Mouse (Mus musculus) liver, embryonic 16.5 days (tissue): ENCODE results near the gene Asb18. TPM values are rescaled to one million over a fixed set of nuclear protein-coding genes. Genes with fewer than 3 reads are reported as not detected.

Experiments used
- ATAC-seq: fragments of 200-750 bp; cut with Nextera tagmentation; 2 replicates; pipeline ENCODE4 v1.8.0; 2017; ENCODE audit warnings: low read depth, mild to moderate bottlenecking, moderate number of reproducible peaks, moderate library complexity
- H3K27ac ChIP-seq: fragments of 300-500 bp; sonication (generic); 2 replicates; pipeline ENCODE4 v1.5.1; 2014; ENCODE audit warnings: mild to moderate bottlenecking, low read length
- H3K27me3 ChIP-seq: fragments of 300-500 bp; sonication (generic); 2 replicates; pipeline ENCODE4 v1.6.1; 2014; ENCODE audit warnings: low read depth, low read length, mixed read lengths; ENCODE audit not compliant: control insufficient read depth, insufficient read depth
- H3K36me3 ChIP-seq: fragments of 300-500 bp; sonication (generic); 2 replicates; pipeline ENCODE4 v1.6.1; 2014; ENCODE audit warnings: mild to moderate bottlenecking; ENCODE audit not compliant: control insufficient read depth, insufficient read depth
- H3K4me1 ChIP-seq: fragments of 300-500 bp; sonication (generic); 2 replicates; pipeline ENCODE4 v1.6.1; 2014; ENCODE audit warnings: low read depth, low read length, mixed read lengths; ENCODE audit not compliant: control insufficient read depth
- H3K4me2 ChIP-seq: fragments of 300-500 bp; sonication (generic); 2 replicates; pipeline ENCODE4 v1.6.1; 2014; ENCODE audit warnings: low read depth, low read length, mixed read lengths
- H3K4me3 ChIP-seq: fragments of 300-500 bp; sonication (generic); 2 replicates; pipeline ENCODE4 v1.5.1; 2014; ENCODE audit warnings: low read depth, mild to moderate bottlenecking, low read length
- H3K9ac ChIP-seq: fragments of 300-500 bp; sonication (generic); 2 replicates; pipeline ENCODE4 v1.6.1; 2014; ENCODE audit warnings: low read depth, low read length
- H3K9me3 ChIP-seq: fragments of 300-500 bp; sonication (generic); replicated peaks from 2 replicates; pipeline ENCODE4 v1.6.1; 2016; ENCODE audit warnings: low read length; ENCODE audit not compliant: control insufficient read depth
- WGBS: fragments of 180-500 bp; shearing (Covaris S2); extraction: QIAGEN DNeasy Blood & Tissue Kit; methylation state at CpG from one replicate; pipeline ENCODE4 v1.1.7; 2014; ENCODE audit not compliant: insufficient replicate concordance; 5-methylcytosine and 5-hydroxymethylcytosine counted together
- polyA plus RNA-seq: library from polyadenylated mRNA; unstranded; fragments of >200 nt; fragmentation: Nextera tagmentation; extraction: Ambion mirVana; gene quantifications from 2 replicates; pipeline ENCODE4 v1.2.1, GENCODE M21; 2015

The Asb18 gene
- 0.02 TPM in 1 of 2 replicates, not detected in the other for polyA plus RNA-seq

- Histone ChIP-seq H3K27me3 (no peaks in the 10 kb centered on the region), H3K9ac (no peak within 1 kb of the TSS), H3K4me2 (no peak within 1 kb of the TSS), H3K4me3 (no peak within 1 kb of the TSS), H3K9me3 (no peaks in the 10 kb centered on the region), H3K27ac (no peak within 1 kb of the TSS), H3K4me1 (no peaks in the 10 kb centered on the region), H3K36me3 (no peaks in the 10 kb centered on the region)
- WGBS = 46% methylated on average over 5 of the region's 5 CpGs
- ATAC-seq = no peak
Observed at GRCm38 (mm10) chr1:90014446-90014845, at the start of gene Asb18. Asb18 (minus strand) TSS chr1:90014666.

GRCm38 (mm10) chr1:90060599-90060998 lies 46.1 kb upstream of the Asb18 start:
- Histone ChIP-seq H3K4me2 (no peak overlapping the region), H3K9ac (no peak overlapping the region), H3K36me3 (no peaks in the 10 kb centered on the region), H3K27ac (no peak overlapping the region), H3K4me3 (no peak overlapping the region), H3K4me1 (no peaks in the 10 kb centered on the region), H3K27me3 (no peaks in the 10 kb centered on the region), H3K9me3 (no peaks in the 10 kb centered on the region)
- no peak for ATAC-seq
- 20% methylated on average over 7 of the region's 7 CpGs for WGBS

DNA sequence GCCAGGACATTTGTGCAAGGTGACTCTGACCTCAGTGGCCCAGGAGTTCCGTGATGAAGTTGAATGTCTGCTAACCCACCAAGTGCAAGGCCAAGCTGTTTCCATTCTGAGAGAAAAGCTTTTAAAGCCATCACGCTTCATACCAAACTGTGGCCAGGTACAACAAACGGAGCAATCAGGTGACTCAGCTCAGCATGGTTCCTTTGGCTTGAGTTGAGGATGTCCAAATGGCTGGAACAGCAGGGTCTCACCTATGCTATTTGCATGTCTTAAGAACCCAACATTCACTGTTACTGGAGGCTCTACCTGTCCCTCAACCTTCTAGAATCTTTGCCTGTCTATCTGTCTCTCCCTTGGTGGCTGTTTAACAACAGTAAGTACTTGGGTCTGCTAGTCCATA lies 45.6 kb upstream of the Asb18 start:
- Histone ChIP-seq H3K27me3 (no peaks in the 10 kb centered on the region), H3K4me3 (no peak overlapping the region), H3K9me3 (no peaks in the 10 kb centered on the region), H3K36me3 (no peaks in the 10 kb centered on the region), H3K9ac (no peak overlapping the region), H3K4me2 (no peak overlapping the region), H3K27ac (no peak overlapping the region), H3K4me1 (no peaks in the 10 kb centered on the region)
- 48% methylated on average over 3 of the region's 3 CpGs for WGBS
- ATAC-seq = no peak

DNA sequence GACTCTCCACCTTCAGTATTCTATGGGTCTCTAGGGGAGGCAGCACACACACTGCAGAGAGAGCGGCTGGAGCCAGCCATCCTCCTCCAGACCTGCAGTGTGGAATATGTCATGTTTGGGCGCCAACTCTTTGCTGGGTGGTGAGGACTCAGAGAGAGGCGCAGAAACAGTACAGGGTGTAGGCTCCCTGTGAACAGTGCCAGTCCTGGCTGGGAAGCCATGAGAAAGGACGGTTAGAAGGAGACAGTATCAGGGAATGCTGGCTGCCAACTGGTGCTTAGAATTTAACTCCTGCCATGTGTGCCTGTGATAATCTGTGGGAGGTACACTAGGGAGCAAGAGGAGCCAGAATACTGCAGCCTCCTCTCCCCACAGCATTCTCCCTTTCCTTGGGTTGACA lies 40.5 kb upstream of the Asb18 start:
- Histone ChIP-seq H3K36me3 (no peaks in the 10 kb centered on the region), H3K9ac (no peak overlapping the region), H3K27ac (no peak overlapping the region), H3K4me1 (no peaks in the 10 kb centered on the region), H3K4me2 (no peak overlapping the region), H3K4me3 (no peak overlapping the region), H3K9me3 (no peaks in the 10 kb centered on the region), H3K27me3 (no peaks in the 10 kb centered on the region)
- 59% methylated on average over 4 of the region's 4 CpGs for WGBS
- ATAC-seq = no peak

GRCm38 (mm10) chr1:90051347-90051746 lies 36.9 kb upstream of the Asb18 start:
- H3K4me1 ChIP-seq = no peaks in the 10 kb centered on the region
- no peaks in the 10 kb centered on the region for H3K9me3 ChIP-seq
- H3K4me2 ChIP-seq = no peak overlapping the region
- no peak overlapping the region for H3K4me3 ChIP-seq
- no peaks in the 10 kb centered on the region for H3K36me3 ChIP-seq
- no peak for ATAC-seq
- no peak overlapping the region for H3K9ac ChIP-seq
- no peaks in the 10 kb centered on the region for H3K27me3 ChIP-seq
- H3K27ac ChIP-seq = no peak overlapping the region
- 7% methylated on average over 5 of the region's 5 CpGs for WGBS

DNA sequence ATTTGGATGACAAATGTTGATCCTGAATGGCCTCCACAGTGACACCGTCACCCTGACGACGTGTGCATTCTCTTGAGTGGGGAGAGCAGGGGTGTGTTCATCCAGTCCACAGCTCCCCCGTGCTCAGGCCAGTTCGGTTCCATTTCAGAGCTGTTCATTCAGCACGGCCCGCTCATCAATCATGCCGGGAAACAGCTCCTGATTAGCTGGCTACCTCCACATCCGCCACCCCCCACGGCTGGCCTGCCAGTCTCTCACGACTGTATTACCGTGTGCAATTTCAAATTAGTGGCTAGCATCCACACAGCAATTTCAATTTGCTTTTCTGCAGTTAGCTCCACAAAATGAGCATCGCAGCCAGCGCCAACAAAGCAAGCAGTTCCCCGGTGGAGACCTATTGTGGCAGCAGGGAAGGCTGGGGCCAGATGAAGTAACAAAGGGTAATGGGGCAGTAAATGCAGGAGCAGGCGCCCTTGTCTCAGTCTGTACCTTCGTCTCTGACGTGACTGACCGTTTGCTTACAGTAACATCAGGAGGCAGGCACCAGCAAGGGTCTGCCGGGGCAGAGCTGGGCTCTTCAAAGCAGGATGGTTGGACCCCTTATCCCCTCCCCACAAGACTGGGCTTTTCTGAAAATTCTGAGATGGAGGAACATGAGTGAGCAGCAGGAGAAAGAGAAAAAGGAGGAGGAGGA lies 35.7 kb upstream of the Asb18 start:
- ATAC-seq = no peak
- Histone ChIP-seq H3K27me3 (no peaks in the 10 kb centered on the region), H3K9me3 (no peaks in the 10 kb centered on the region), H3K36me3 (no peaks in the 10 kb centered on the region), H3K9ac (no peak overlapping the region), H3K4me3 (no peak overlapping the region), H3K27ac (no peak overlapping the region), H3K4me2 (no peak overlapping the region), H3K4me1 (no peaks in the 10 kb centered on the region)
- WGBS = 28% methylated on average over 20 of the region's 20 CpGs

DNA sequence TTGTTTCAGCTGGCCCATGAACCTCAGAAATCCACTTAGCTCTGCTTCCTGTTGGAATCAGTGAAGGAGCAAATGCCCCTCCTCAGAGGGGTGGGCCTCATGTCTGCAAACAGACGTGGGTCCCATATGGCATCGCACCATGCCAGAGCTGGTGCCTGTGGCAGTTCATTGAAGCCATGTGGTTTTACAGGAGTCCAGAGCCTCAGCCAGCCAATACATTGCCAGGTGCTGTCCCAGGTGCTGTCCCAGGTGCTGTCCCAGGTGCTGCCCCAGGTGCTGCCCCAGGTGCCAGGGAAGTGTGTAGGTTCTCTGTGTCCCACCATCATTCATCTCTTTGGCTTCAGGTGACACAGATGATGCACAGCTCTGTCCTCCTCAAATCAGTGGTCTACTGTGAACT lies 13.8 kb upstream of the Asb18 start:
- Histone ChIP-seq H3K27ac (no peak overlapping the region), H3K9ac (no peak overlapping the region), H3K4me3 (no peak overlapping the region), H3K36me3 (no peaks in the 10 kb centered on the region), H3K4me2 (no peak overlapping the region), H3K9me3 (no peaks in the 10 kb centered on the region), H3K27me3 (no peaks in the 10 kb centered on the region), H3K4me1 (no peaks in the 10 kb centered on the region)
- ATAC-seq = no peak
- 54% methylated on average over 2 of the region's 2 CpGs for WGBS

DNA sequence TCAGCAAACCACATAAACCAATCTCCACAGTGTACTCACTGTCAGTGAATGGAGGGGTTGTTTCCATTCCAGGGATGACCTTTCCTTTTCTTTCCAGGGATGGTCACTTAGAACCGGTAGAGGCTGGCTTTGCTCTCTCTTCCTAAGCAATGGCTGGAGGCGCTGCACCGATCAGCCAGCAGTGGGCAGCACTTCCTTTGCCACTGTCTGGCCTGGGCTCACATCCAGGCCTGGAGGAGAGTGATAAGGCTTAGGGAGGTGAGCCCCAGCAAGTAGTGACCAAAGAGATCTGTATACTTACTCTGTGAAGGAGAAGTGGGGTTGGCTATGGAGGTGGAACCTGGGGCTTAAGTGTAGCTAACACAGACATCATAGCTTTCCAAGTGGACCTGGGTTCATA lies 12.5 kb upstream of the Asb18 start:
- Histone ChIP-seq H3K4me3 (no peak overlapping the region), H3K27ac (no peak overlapping the region), H3K9me3 (no peaks in the 10 kb centered on the region), H3K36me3 (no peaks in the 10 kb centered on the region), H3K4me2 (no peak overlapping the region), H3K27me3 (no peaks in the 10 kb centered on the region), H3K9ac (no peak overlapping the region), H3K4me1 (no peaks in the 10 kb centered on the region)
- 18% methylated on average over 3 of the region's 3 CpGs for WGBS
- ATAC-seq = no peak

DNA sequence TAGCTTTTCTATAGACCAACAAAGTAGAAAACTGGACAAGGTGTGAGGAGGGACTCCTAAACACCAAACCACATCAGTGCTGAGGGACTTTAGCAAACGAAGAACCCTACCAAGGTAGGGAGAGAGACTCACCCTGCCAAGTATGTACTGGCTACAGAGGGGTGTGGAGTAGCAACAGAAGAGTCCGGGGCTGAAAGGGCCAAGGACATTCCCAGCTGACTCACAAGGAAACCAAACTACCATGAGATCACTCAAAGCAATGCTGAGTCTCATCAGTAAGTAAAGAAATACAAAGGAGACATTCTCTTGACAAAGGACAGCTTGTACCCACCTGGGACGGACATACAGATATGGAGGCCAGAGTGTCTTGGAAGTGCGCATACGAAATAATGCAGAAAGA lies 5.9 kb upstream of the Asb18 start:
- Histone ChIP-seq H3K27ac (no peak overlapping the region), H3K4me1 (no peaks in the 10 kb centered on the region), H3K27me3 (no peaks in the 10 kb centered on the region), H3K36me3 (no peaks in the 10 kb centered on the region), H3K9me3 (no peaks in the 10 kb centered on the region), H3K4me3 (no peak overlapping the region), H3K4me2 (no peak overlapping the region), H3K9ac (no peak overlapping the region)
- 66% methylated on average over 5 of the region's 5 CpGs for WGBS
- no peak for ATAC-seq
